Mouse (Mus musculus) natural killer cell, adult 2 months (primary cell): ENCODE data around the gene Anapc2.

Experiments used
- DNase-seq, 2 experiments: peaks; one replicate each; pipeline ENCODE4 v3.0.0; 2022; ENCODE audit warnings: low spot score in 2 of 2

The Anapc2 gene

GRCm38 (mm10) chr2:25303931-25304656 is 31.8 kb downstream of the Anapc2 start:
- DNase-seq = no peak

- peak in 1 of 2 experiments; percentile 36 for DNase-seq
These were observed 32.6 kb downstream of the Anapc2 start for GRCm38 (mm10) chr2:25304657-25305541.

- DNase-seq = no peak
These were observed 33.5 kb downstream of the Anapc2 start for GRCm38 (mm10) chr2:25305587-25306359.

GRCm38 (mm10) chr2:25310180-25310579 is 37.9 kb downstream of the Anapc2 start:
- no peak for DNase-seq

- no peak for DNase-seq
These were observed 38.7 kb downstream of the Anapc2 start for GRCm38 (mm10) chr2:25310969-25311368.

- DNase-seq = no peak
These were observed 39.2 kb downstream of the Anapc2 start for GRCm38 (mm10) chr2:25311491-25311891.

GRCm38 (mm10) chr2:25318119-25318966 is 46.1 kb downstream of the Anapc2 start:
- DNase-seq = no peak

GRCm38 (mm10) chr2:25318971-25319773 is 46.9 kb downstream of the Anapc2 start, which contains the start of gene Grin1:
Gene Grin1 (minus strand): TSS chr2:25319187.
- DNase-seq = peak in 1 of 2 experiments; percentile 45

- DNase-seq = no peak
These were observed 47.8 kb downstream of the Anapc2 start for GRCm38 (mm10) chr2:25320084-25320483.

GRCm38 (mm10) chr2:25326036-25326435 is 53.8 kb downstream of the Anapc2 start:
- no peak for DNase-seq

- no peak for DNase-seq
These were observed 56.2 kb downstream of the Anapc2 start for GRCm38 (mm10) chr2:25328440-25328839.

- DNase-seq = no peak
These were observed 59.2 kb downstream of the Anapc2 start for GRCm38 (mm10) chr2:25331470-25331869.

GRCm38 (mm10) chr2:25332286-25333160 is 60.2 kb downstream of the Anapc2 start, which contains the start of gene Man1b1:
Gene Man1b1 (plus strand): TSS chr2:25332338.
- DNase-seq = peak; percentile 99 to 100

GRCm38 (mm10) chr2:25333569-25333968 is 61.3 kb downstream of the Anapc2 start:
- DNase-seq = no peak
